Mouse (Mus musculus): ENCODE data around the gene Fxyd6. TPM values are rescaled to one million over a fixed set of nuclear protein-coding genes. Genes with fewer than 3 reads are reported as not detected.

Gene Fxyd6
- polyA plus RNA-seq, 1 experiment from 2014 or later: 45.4 TPM

DNA sequence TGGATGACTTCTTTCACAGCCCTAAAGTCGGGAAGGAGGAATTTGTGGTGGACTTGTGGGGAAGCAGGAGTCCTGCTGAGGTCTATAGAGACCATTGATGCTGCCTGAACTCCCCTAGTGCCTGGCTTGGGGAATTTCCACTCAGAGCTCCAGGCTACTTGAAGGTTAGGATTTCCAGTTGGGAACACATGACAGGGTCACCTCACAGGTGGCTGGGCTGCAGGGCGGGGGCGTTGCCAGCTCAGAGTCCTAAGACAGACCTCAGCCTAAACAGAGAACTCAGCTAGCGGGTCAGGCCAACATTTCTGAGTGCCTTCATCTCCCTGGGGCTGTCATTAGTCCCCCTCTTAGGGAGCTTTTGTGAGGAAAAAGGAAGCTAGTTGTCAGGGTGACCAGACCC lies 31.9 kb downstream of the Fxyd6 start:
- H3K4me2 ChIP-seq: no peak overlapping the region
- no peaks in the 10 kb centered on the region for H3K36me3 ChIP-seq
- no peak for ATAC-seq (ENCODE audit: borderline replicate concordance, extremely low read depth, low FRiP score, low TSS enrichment)

DNA sequence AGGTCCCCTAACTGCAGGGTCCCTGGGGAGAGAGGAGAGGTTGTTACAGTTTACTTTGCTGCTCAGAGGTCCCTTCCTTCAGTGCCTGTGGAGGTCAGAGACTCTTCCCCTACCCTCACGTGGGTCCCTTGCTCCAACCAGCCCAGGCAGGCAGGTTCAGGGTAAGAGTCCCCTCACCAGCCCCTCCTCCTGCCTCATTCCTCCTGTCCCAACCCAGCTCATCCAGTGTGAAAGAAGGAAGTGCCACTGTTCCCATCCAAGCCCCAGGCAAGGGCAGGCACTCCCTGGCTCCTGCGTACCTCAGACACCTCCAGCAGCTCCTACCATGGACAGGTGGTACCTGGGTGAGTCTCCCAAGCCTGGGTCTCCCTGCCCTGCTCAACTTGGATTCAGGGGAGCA lies 33.0 kb downstream of the Fxyd6 start:
- ATAC-seq (ENCODE audit: borderline replicate concordance, extremely low read depth, low FRiP score, low TSS enrichment): no peak
- H3K9me3 ChIP-seq: no peaks in the 10 kb centered on the region
- H3K4me3 ChIP-seq: no peak overlapping the region
- no peak overlapping the region for H3K4me2 ChIP-seq
- 41% methylated on average over 2 of the region's 2 CpGs for WGBS
- H3K4me1 ChIP-seq: peaks cover 3% of the 10 kb centered on the region
- no peak overlapping the region for H3K9ac ChIP-seq
- no peaks in the 10 kb centered on the region for H3K36me3 ChIP-seq
- no peaks in the 10 kb centered on the region for H3K27me3 ChIP-seq
- H3K27ac ChIP-seq: no peak overlapping the region

More for the DNA sequence above, 31.9 kb downstream of the Fxyd6 start:
- Histone ChIP-seq H3K4me3 (no peak overlapping the region), H3K27ac (no peak overlapping the region), H3K9ac (no peak overlapping the region), H3K27me3 (no peaks in the 10 kb centered on the region), H3K4me1 (no peaks in the 10 kb centered on the region), H3K9me3 (no peaks in the 10 kb centered on the region)
- 37% methylated on average over 4 of the region's 4 CpGs for WGBS

DNA sequence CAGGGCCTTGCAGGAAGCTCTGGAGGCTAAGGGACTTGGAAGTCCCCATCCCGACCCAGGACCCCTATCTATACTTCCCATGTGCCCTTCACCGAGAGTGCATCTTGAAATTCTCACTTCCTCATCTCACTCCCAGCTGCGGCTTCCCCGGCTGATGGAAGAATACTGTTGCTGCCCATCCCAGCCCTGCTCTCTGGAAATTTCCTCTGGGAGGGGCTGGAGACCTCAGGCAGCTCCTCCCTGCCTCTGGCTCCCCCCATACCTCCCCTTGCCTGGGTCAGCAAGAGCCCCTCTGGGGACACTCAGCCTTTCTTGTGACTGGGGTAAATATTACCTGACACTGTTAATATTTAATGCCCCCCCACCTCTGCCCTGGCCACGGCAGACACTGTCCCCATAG lies 35.7 kb downstream of the Fxyd6 start:
- H3K36me3 ChIP-seq: no peaks in the 10 kb centered on the region
- no peaks in the 10 kb centered on the region for H3K27me3 ChIP-seq
- no peak overlapping the region for H3K4me3 ChIP-seq
- H3K27ac ChIP-seq: no peak overlapping the region
- no peak overlapping the region for H3K4me2 ChIP-seq
- ATAC-seq (ENCODE audit: borderline replicate concordance, extremely low read depth, low FRiP score, low TSS enrichment): no peak
- 45% methylated on average over 5 of the region's 5 CpGs for WGBS
- no peak overlapping the region for H3K9ac ChIP-seq
- no peaks in the 10 kb centered on the region for H3K9me3 ChIP-seq
- H3K4me1 ChIP-seq: peaks cover 6% of the 10 kb centered on the region

DNA sequence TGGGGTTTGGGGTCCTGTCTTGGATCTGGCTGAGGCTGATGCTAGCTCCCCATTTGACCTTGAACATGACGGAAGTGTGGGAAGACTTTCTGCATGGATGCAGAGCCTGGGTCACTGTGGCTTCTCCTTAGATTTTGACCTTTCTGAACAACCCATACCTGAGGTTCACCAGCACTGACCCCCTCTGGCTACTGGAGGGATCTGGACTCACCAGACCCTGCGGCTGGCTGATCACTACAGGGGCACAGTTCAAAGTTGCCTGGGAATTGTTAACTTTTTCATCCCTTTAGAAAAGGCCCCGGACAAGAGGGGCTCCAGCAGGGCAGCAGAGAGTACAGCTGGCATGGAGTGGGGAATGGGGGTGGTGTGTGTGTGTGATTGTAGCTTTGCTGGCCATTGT lies 36.8 kb downstream of the Fxyd6 start:
- H3K9ac ChIP-seq: no peak overlapping the region
- H3K9me3 ChIP-seq: no peaks in the 10 kb centered on the region
- WGBS: 79% methylated on average over 3 of the region's 3 CpGs
- no peak for ATAC-seq (ENCODE audit: borderline replicate concordance, extremely low read depth, low FRiP score, low TSS enrichment)
- peaks cover 6% of the 10 kb centered on the region for H3K4me1 ChIP-seq
- no peak overlapping the region for H3K4me3 ChIP-seq
- H3K4me2 ChIP-seq: no peak overlapping the region
- no peak overlapping the region for H3K27ac ChIP-seq
- no peaks in the 10 kb centered on the region for H3K36me3 ChIP-seq
- no peaks in the 10 kb centered on the region for H3K27me3 ChIP-seq

DNA sequence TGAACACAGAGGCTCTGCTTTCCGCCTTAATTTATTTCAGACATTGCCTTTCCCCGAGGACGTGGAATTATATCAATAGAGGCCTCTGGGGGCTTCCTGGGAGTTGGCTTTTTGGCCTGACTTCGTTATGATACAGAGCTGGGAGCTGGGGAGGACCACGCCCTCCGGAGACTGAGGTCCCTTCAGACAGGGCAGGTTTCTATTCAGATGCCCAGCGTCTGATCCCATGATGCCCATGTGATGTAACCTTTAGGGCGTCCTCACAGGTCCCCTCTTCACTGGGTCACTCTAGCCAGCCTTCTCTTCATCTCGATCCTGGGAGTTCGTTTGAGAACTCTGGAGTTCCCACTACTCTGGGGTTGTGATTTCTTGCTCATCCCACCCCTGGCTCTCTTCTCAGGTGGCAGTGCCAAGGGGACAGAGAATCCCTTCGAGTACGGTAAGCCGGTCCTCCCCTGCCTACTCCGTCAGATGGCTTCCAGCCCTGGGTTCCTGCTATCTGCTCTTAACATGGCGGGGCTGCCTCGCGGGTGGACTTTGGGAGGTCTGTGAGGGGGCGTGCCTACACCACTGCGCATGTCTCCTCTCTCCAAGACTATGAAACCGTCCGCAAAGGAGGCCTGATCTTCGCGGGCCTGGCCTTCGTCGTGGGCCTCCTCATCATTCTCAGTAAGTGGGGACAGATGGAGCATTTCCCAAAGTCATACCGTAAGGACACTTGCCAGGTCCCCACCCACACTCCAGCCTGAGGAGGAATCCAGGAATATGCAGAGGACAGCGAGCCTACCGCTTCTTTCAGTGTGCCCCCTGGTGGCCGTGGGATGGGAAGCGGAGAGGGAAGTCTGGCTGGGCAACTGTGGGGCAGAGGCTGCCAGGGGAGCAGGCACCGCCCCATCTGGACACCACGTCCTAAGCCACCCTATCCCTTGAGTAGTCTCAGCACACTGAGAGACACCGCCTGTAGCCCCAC lies 38.0 kb downstream of the Fxyd6 start:
- no peaks in the 10 kb centered on the region for H3K27me3 ChIP-seq
- H3K4me1 ChIP-seq: peaks cover 6% of the 10 kb centered on the region
- 33% methylated on average over 33 of the region's 33 CpGs for WGBS
- H3K36me3 ChIP-seq: no peaks in the 10 kb centered on the region
- H3K27ac ChIP-seq: no peak overlapping the region
- peak; percentile 72 for ATAC-seq (ENCODE audit: borderline replicate concordance, extremely low read depth, low FRiP score, low TSS enrichment)
- H3K4me2 ChIP-seq: peak overlapping the region; percentile 58
- H3K9ac ChIP-seq: no peak overlapping the region
- H3K4me3 ChIP-seq: peak overlapping the region; percentile 30
- no peaks in the 10 kb centered on the region for H3K9me3 ChIP-seq

DNA sequence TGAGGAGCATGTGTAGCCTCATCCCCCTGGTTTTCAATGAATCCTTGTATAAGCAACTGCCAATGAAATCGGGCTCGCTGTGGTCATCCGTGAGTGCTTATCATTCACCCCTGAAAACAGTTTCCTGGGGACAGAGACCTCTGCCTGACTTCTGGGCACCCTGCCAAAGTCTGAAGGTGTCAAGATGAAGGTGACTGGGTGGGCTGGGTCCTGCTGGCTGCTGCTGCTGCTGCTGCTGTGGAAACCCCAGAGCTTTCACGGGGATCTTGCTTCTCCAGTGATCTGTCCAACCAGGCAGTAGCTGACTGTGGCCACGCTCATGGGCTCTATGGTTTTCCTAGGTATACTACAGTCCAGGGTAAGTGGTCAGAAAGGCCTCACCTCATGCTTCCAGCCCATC lies 40.2 kb downstream of the Fxyd6 start:
- Histone ChIP-seq H3K27ac (no peak overlapping the region), H3K36me3 (no peaks in the 10 kb centered on the region), H3K4me2 (no peak overlapping the region), H3K4me1 (peaks cover 6% of the 10 kb centered on the region), H3K9me3 (no peaks in the 10 kb centered on the region), H3K4me3 (no peak overlapping the region), H3K9ac (no peak overlapping the region), H3K27me3 (no peaks in the 10 kb centered on the region)
- 50% methylated on average over 5 of the region's 5 CpGs for WGBS
- no peak for ATAC-seq (ENCODE audit: borderline replicate concordance, extremely low read depth, low FRiP score, low TSS enrichment)

DNA sequence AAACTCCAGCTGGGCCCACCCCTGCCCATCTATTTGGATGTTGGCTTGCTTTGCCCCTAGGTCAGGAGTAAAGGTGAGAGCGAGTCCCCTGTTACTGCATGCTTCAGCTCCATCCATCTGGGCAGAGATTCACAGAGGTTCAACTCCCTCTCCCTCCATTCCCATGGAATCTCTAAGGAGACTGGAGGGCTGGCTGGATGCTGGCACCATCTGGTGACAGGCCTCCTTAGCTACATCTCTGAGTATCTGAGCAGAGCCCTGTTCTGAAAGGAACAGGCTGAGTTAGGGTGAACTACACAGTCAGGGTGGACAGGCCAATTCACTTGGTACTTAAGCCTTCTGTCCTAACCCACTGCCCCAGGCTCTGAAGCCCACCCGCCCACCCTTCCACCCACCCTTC lies 40.6 kb downstream of the Fxyd6 start:
- WGBS: 95% methylated on average over 2 of the region's 2 CpGs
- H3K4me1 ChIP-seq: peaks cover 6% of the 10 kb centered on the region
- H3K4me3 ChIP-seq: no peak overlapping the region
- H3K4me2 ChIP-seq: no peak overlapping the region
- no peak overlapping the region for H3K27ac ChIP-seq
- no peaks in the 10 kb centered on the region for H3K9me3 ChIP-seq
- H3K36me3 ChIP-seq: no peaks in the 10 kb centered on the region
- ATAC-seq (ENCODE audit: borderline replicate concordance, extremely low read depth, low FRiP score, low TSS enrichment): no peak
- H3K27me3 ChIP-seq: no peaks in the 10 kb centered on the region
- no peak overlapping the region for H3K9ac ChIP-seq

DNA sequence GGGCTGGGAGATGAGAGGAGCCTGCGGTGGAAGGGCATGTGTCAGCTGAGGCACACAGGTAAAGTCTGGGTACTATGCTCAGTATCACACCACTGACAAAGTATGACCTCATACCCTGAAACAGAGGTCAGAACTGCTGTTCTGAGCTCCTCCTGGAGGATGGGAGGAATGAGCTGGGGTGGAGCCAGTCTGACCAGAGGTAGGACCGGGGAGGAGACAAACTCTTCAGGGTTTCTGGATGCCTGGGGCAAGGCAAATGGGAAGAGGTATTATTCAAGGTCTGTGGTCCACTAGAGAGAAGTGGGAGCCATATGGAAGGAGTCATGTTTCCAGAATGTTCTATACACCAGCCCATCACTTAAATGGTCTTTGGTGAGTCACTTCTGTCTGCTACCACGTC lies 41.1 kb downstream of the Fxyd6 start:
- no peaks in the 10 kb centered on the region for H3K9me3 ChIP-seq
- H3K27ac ChIP-seq: no peak overlapping the region
- no peaks in the 10 kb centered on the region for H3K27me3 ChIP-seq
- ATAC-seq (ENCODE audit: borderline replicate concordance, extremely low read depth, low FRiP score, low TSS enrichment): no peak
- 70% methylated on average over 3 of the region's 3 CpGs for WGBS
- no peaks in the 10 kb centered on the region for H3K36me3 ChIP-seq
- no peak overlapping the region for H3K4me2 ChIP-seq
- H3K9ac ChIP-seq: no peak overlapping the region
- H3K4me3 ChIP-seq: no peak overlapping the region
- H3K4me1 ChIP-seq: peaks cover 6% of the 10 kb centered on the region

DNA sequence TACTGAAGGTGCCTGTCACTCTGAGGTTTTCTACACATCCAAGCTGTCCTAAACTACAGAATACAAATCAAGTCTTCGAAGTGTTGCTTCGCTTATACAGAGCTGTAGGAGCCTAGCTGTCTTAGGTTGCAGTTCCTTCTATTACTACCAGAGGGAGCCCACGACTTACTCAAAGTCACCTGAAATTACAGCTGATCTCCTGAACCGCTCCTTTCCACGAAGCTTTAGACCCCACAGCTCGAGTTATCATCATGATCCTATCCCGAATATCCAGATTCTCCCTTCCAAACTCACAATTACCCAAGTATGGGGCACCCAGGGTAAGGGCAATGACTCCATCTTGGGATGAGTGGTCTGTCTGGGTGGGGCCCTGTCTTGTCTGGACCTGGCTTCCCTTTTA lies 41.8 kb downstream of the Fxyd6 start:
- peaks cover 6% of the 10 kb centered on the region for H3K4me1 ChIP-seq
- ATAC-seq (ENCODE audit: borderline replicate concordance, extremely low read depth, low FRiP score, low TSS enrichment): no peak
- H3K27ac ChIP-seq: no peak overlapping the region
- peak overlapping the region; percentile 40 for H3K4me2 ChIP-seq
- WGBS: 14% methylated on average over 7 of the region's 7 CpGs
- H3K9ac ChIP-seq: no peak overlapping the region
- H3K4me3 ChIP-seq: no peak overlapping the region
- H3K36me3 ChIP-seq: no peaks in the 10 kb centered on the region
- H3K9me3 ChIP-seq: no peaks in the 10 kb centered on the region
- no peaks in the 10 kb centered on the region for H3K27me3 ChIP-seq

DNA sequence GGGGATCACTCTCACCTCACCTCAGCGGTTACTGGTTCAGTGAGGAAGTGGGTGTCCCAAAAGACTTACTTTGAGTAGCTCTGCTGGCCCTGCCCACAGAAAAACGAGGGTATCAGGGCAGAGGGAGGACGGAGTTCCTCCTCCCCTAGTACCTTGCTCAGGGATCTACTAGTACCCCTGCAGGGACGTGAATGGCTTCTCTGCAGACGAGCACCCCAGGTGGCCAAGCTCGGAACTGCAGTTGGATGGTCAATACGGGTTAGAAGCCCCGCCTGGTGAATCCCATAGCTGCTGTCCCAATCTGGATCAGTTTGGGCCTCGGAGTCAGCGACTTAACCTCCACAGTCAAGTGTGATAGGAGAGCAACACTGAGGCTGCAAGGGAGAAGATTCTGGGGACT lies 42.3 kb downstream of the Fxyd6 start:
- 3% methylated on average over 10 of the region's 10 CpGs for WGBS
- Histone ChIP-seq H3K27me3 (no peaks in the 10 kb centered on the region), H3K9me3 (no peaks in the 10 kb centered on the region), H3K4me3 (no peak overlapping the region), H3K4me2 (peak overlapping the region; percentile 40), H3K27ac (no peak overlapping the region), H3K36me3 (no peaks in the 10 kb centered on the region), H3K9ac (no peak overlapping the region), H3K4me1 (peaks cover 6% of the 10 kb centered on the region)
- ATAC-seq (ENCODE audit: borderline replicate concordance, extremely low read depth, low FRiP score, low TSS enrichment): no peak

DNA sequence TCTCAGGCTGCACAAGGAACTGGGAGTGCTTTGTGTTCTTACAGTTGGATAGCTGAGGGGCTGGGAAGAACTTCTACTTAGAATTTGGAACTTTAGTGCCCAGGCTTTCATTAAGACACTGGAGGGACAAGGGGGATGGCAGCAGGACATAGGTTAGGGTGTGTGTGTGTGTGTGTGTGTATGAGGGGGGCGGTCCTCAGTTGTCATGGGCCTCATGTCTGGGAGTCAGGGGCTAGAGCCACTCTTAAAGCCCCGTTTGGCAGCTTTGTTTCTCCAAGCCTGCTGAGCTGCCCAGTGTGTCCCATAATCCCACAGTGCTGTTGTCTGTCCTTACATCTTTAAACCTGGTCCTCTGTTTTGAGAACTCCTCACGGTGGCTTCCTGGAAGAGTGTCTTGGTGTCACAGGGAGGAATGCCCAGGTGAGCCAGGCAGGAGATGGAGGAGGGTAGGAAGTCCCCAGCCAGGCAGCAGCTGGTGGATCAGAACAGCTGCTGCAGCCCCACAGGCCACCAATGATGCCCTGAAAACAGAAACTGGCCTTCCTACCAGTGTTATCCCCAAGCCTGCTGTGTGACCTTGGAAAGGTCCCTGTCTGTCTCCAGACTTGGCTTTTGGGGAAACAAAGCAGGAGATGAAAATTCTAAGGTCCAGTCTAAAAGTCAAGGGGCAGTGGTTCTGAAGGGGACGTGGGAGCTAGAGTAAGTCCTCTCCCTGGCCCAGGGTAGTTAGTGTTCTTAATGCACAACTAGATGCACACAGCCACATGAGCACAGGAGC lies 42.9 kb downstream of the Fxyd6 start:
- no peak for ATAC-seq (ENCODE audit: borderline replicate concordance, extremely low read depth, low FRiP score, low TSS enrichment)
- Histone ChIP-seq H3K4me1 (peaks cover 4% of the 10 kb centered on the region), H3K4me2 (no peak overlapping the region), H3K9me3 (no peaks in the 10 kb centered on the region), H3K36me3 (no peaks in the 10 kb centered on the region), H3K4me3 (no peak overlapping the region), H3K9ac (no peak overlapping the region), H3K27me3 (0 out of 2 replicates have a peak, but pooled peaks cover 3% of the 10 kb centered on the region), H3K27ac (no peak overlapping the region)
- WGBS: 68% methylated on average over 4 of the region's 4 CpGs

All from lung, embryonic 15.5 days (tissue).